Mouse (Mus musculus): ENCODE measurements around the gene Trmt1.
"Not testable (repeated sequence)": the region's sequence is repeated elsewhere in the genome, so short reads cannot be mapped to it uniquely, and the experiment has no call there.

The Trmt1 gene

DNA sequence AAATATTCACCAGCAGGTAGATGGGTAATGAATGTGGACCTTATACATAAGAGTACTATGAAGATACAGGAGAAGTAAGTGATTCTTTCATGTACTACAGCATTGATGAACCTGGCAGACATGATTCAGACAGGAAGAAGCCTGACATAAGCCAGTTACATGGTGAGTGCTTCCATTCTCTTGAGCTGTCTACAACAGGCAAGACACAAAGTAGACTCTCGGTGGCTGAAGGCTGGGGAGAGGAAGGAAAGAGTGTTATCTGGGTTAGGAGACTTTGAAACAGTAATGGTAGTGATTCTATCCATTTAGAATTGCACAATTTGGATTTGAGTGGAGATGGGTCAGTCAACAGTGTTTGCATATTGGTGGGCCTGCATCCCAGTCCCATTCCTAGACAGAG is 27.2 kb upstream of the Trmt1 start:
- CTCF ChIA-PET: interaction anchor here (0.7 kb wide), 2 partner anchors 17 to 670 kb away, joined by 7 to 10 read pairs; no protein-coding TSS in a partner anchor

DNA sequence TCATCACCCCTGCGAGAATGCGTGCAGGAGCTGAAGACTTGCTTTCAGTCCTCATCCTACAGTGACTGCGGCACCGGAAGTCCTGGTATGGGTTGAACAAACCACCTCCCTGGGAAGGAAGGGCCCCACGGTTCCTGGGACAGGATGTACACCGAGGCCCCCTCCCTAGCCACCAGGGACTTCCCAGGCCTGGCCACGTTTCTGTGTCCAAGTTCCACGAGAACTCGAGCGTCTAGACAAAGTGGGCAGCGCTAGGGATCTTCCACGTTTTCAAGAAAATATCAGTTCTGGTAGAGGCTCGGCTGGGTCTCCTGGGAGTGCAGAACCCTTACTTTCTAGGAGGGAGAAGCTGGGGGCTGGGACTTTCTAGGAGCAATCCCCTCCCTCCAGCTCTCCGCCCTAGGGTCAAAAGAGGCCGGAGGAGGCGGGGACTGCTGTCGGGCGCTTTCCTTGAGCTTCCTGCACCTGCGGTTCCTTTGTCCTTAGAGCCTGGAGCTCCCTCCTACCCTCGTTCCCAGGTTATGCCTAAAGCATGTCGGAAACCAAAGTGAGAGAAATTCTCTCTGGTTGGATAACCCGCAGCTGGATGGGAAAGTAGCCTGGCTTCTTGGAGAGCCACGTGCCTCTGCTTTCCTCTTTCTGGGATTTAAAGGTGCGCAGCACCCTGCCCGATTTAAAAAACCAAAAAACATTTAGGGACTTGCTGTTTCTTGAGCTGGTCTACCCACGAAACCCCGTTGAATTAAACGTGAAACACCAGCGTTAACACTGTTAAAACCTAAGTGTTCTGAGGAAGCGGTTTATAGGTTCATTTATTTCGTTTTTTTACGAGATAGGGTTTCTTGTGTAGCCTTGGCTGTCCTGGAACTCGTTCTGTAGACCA is 25.9 kb upstream of the Trmt1 start:
- CTCF ChIA-PET: interaction anchor here (0.8 to 1.4 kb wide), 3 partner anchors 18 to 1040 kb away, joined by 3 to 4 read pairs (median 4); partner anchors contain the start of gene Neto2

DNA sequence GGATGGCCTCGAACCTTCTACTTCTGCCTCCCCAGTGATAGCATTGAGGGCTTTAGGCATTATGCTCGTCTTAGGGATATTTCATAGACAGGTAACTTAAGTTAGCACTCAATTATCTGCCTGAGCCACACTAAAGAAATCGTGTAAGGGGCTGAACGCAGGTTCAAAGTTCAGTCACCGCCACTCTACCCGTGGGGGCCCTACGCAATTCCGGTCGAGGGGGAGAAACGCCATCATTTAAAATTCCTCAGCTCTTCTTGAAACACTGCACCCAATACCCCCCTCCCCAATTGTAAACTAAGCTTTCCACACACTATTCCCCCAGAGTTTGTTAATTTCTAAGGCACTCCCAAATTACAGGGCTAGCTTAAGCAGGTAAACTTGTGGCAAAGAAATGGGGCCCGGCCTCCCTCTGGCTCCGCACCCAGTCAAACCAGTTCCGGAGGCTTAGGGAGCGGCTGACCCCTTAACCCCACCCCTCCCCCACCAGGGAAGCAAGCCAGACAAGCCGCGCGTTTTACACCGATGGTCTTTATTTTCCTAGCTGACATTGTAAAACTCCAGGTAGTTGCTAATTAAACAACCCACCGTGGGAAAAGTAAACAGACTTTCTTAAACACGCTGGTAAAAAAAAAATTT is 25.2 kb upstream of the Trmt1 start:
- CTCF ChIA-PET: interaction anchor here (0.7 to 1.4 kb wide), 4 partner anchors 18 to 154 kb away, joined by 3 to 4 read pairs (median 3); no protein-coding TSS in a partner anchor

DNA sequence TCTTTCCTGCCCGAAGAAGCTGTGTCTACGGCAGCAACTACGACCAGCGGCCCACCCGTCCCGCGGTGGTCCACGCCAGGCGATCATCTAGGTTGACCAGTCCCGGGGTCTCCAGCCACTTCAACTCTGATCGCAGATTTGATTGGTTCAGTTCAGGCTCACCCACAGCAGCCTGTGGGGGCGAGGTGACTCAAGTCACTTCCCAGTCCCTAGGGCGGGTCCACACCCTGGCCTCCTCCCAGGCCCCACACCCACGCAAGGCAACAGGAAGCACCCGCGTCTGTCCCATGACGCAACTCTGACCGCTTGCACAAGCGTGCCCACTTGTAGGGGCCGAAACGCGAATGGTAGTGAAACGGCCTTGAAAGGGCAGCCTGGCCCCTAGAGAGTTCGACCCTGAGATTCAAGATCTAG is 24.6 kb upstream of the Trmt1 start:
- CTCF ChIA-PET: interaction anchor here (0.7 to 1.0 kb wide), 2 partner anchors 18 to 65 kb away, joined by 3 read pairs; no protein-coding TSS in a partner anchor

DNA sequence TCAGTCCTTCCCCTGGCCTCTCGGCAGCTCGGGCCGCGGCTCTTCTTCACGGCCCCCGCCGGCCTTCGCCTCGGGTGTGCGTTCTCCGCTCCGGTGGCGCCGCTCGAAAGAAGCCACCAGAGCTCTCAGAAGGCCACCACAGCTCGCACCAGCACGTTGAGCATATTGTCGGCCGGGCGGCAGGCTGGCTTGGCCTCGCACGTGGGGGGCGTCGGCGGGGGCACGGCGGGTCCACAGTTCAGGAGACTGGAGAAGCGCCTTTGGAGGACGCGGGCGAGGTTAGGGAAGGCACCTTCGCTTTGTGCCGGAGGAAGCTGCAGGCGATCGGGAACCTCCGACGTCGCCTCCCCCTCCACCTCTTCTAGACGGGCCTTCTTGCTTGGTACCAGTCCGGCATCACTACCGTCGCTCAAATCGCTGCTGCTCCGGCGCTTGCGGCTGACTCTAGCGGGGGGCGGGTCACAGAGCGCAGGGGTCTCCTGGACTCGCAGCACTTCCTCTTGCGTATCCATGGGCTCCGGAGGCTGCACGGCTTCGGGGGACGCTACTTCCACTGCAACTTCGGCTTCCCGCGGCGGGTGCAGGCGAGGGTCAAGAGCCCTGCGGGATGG is 24.0 kb upstream of the Trmt1 start:
- CTCF ChIA-PET: no interaction called here

DNA sequence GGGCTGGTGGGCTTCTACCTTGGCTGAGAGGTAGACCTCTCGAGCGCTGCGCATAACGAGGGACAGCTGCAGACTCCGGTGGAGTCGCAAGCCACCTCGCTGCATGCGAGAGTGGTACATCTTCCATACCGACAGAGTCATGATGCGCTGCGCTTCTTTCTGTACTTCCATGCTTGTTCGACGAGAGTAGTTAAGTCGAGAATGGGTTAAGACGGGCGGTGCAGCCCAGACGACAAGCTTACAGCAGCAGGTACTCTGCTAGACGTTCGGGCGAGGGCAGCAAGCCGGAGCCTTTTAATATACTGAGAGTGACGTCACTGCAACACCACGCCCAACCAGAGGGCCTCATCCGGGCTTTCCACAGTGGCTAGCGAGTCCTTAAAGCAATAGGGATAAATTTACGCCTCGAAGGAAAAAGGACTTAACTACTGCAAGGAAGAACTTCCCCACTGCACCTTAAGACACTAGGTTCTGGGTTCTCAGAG is 23.5 kb upstream of the Trmt1 start, which contains the start of gene Ier2:
Gene Ier2 (minus strand): TSS at position 272 of the 485 bp plus-strand sequence.
- CTCF ChIA-PET: no interaction called here

DNA sequence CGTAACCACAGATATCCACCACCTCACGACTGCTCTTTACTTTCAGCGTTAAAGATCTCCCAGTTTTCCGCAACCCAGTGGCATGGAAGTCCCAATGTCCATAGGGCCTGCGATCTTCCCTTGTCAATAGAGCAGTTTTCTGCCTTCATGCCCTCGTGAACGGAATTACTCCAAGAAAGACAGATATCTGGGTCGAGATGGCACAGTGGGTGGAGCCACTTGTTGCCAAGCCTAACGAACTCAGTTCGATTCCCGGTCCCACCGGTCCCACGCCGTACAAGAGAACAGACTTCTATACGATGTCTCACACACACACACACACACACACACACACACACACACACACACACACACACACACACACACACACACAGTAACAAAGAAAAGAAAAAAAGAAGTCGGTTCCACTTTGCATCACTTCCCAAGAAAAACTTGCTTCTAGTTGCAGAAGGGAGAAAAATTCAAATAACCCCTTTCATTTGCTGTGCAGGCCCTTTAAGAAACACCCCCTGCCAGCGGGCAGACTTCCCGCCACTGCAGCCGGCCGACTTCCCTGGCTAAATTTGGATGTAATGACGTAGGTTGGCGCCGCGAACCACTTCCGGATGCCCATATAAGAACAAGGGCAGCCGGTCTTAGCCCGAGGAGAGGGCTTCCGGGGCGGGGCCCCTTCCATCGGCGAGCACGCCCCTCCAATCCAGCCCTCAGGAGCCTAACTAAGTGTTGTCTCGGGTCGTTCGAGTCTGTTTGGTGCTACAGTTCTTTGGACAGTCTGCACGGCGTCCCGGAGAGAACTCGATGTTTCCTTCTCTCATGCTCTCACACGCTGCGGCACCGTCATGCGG is 22.4 kb upstream of the Trmt1 start:
- CTCF ChIA-PET: no interaction called here

DNA sequence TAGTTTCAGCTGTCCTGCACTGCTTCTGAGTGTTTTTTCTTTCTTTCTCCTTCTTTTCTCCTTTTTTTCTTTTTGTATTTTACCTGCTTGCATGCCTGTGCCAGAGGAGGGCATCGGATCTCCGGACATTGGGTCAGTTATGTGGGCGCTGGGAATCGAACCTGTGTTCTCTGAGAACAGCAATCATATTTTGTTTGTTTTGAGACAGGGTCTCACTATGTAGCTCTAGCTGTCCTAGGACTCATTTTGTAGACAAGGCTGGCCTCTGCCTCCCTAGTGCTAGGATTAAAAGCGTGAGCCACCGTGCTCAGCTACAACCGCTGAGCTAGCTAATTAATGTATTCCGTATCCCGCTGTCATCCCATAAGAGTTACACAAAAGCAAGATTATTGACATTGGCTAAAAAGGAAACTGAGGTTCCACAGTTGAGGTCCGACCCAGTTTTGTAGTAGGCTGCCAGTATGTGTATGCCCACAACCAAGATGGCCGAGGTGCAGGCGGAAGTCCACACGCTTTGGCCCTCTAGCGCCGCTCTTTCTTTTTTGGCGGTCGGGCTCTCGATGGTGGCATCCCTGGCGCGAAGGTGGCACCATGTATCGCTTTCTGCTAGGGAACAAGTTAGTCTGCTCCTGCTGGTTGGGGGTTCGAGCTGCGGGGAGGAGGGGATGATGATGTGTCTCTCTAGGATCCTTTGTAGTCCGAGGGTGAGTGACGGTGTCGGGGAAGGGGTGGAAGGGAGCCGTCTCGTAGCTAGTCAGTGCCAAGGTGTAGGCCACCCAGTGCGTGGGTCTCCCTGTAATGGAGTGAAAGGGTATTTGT is 21.3 kb upstream of the Trmt1 start:
- CTCF ChIA-PET: interaction anchor here (0.6 kb wide), 2 partner anchors 42 to 458 kb away, joined by 3 to 4 read pairs; no protein-coding TSS in a partner anchor

DNA sequence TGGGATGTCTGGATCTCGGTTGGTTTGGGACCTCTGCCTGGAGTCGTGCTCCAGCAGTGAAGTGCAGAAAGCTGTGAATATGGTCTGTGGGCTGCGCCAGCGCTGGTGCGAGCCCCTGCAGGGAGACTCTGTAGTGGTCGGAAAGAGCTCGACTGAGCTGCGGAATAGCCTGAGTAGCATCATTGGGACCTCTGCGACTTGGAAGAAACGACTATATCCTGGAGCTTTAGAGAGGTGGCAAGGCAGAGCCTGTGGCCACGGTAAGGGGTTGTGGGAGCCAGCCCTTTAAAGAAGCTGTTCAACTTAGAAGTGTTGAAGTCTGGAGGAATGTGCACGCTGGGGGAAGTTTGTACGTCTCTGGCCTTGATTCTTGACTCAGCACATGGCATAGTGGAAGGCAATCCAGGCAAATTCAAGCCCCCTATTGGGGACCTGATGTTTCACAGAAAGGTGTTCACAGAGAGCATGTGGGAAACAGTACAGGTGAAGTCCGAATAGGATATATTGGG is 20.7 kb upstream of the Trmt1 start:
- CTCF ChIA-PET: interaction anchor here (0.6 kb wide), 1 partner anchor 41 kb away, joined by 3 read pairs; no protein-coding TSS in a partner anchor

DNA sequence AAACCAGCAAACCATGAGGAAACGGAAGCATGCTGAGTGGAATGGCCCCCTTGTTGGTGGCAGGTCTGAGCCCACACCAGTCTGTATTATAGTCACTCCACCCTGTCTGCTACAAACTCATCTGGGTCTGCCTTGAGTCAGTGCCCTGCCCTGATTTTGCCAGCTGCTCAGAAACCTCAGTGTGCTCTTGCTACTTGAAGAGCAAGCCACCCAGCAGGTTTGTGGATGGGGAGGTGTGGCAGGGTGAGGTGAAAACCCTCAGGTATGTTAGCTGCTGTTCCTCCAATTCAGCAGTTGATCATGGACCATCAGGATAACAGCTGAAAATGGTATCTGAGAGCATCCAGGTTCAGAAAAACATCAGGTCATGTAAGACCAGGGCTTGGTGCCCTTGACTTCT is 18.0 kb upstream of the Trmt1 start:
- CTCF ChIA-PET: no interaction called here

DNA sequence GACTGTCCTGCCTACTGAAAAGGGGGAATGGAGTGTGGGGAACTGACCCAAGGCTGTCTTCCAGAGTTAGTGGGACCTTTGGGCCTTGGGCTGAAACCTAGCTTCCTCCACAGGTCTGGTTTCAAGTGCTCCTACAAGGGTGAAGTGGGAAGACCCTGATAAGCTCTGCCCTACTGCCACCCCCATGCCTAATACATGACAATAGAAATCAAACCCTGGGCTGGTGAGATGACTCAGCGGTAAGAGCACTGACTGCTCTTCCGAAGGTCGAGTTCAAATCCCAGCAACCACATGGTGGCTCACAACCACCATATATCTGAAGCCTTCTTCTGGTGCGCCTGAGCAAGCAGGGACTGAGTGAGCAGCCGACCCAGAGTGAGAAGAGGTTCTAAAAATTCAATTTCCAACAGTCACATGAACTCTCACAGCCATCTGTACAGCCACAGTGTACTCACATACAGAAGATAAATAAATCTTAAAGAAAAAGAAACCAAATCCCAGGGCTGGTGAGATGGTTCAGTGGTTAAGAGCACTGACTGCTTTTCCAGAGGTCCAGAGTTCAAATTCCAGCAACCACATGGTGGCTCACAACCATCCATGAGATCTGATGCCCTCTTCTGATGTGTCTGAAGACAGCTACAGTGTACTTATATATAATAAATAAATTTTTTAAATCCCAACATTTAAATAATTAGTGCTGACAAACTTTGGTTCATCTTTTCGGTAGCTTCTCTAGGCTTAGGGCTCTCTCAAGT is 17.2 kb upstream of the Trmt1 start:
- CTCF ChIA-PET: no interaction called here

DNA sequence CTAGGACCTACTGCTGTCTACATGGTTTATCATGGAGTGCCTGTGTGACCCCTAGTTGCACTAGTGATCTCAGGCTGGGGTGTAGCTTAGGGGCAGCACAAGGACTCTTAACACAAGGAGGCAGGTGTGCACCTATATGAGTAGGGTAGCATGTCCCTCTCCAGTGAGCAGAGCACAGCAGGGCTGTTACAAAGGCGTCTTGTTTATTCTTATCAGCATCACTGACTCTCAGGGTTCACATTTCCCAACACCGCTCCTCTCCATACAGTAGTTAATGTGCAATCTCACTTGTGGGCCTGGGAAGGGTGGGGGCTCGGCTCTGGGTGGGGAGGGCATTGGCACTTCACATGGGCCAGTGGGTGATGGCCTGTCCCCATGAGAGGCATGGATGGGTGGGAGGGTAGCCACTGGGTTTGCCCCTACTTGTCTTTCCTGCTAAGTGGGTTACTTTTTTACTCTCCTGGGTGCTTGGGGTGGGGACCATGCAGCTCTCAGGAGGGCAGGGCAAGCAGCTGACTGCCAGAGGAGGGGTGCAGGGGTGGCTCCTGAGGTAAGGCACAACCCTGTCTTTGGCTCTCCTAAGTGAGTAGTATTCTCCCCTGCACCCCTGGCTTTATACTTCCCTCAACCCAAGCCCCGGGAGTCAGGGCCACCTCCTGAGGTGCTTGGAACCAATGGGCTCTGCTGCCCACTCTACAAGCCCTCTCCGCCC is 15.7 kb upstream of the Trmt1 start:
- CTCF ChIA-PET: not testable (repeated sequence)

DNA sequence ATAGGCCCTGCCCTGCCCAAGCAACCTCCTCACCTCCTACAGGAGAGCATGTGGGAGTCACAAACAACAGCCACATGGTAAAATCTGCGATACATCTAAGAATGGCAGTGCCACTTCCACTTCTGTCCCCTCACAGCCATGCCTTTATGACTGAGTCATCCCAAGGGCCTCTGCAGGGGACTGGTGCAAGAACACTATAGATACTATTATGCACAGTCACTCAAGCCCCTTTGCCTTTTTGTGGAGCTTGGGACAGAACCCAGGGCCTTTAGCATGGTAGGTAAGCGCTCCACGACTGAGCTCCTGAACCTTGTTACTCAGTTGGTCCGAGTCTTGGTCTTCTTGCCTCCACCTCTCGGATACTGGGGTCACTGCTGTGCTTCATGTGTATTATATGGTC is 8.8 kb upstream of the Trmt1 start:
- CTCF ChIA-PET: no interaction called here

DNA sequence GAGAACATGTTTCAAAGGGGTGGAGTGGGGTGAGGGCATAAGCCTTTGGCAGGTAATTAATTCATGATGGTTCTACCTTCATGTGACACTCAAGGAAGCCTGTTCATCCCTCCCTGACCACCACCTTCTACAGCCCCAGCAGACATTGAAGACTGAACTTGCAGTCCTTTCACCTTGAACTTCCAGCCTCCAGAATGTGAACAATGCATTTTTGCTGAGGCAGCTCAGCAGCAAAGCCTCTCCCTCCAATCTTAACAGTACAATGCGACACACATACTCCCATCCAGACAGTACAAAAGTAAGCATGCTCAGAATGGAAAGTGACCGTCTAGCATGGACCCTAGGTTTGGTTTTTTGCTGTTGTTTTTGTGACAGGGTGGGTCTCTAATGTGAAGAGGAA is 4.6 kb upstream of the Trmt1 start:
- CTCF ChIA-PET: interaction anchor here (0.6 kb wide), 2 partner anchors 56 to 166 kb away, joined by 3 read pairs; no protein-coding TSS in a partner anchor

DNA sequence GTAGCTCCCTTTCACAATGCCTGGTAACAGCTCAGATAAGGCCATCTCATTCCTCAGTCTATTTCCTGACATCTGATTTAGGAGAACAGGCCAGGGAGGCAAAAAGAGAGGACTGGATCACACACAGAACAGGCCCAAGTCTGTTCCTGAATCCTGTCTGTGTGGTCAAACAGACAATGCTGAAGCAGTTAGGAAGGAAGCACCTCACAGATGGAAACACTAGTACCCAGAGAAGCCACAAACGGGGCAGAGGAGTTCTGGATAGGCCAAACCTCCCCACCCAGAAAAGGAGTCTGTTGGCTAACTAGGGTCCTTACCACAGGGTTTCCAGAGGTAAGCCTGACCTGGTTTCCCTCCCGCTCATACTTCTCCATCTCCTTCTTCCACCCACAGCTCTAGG is 3.9 kb upstream of the Trmt1 start:
- CTCF ChIA-PET: interaction anchor here (0.6 kb wide), 1 partner anchor 165 kb away, joined by 3 read pairs; no protein-coding TSS in a partner anchor

DNA sequence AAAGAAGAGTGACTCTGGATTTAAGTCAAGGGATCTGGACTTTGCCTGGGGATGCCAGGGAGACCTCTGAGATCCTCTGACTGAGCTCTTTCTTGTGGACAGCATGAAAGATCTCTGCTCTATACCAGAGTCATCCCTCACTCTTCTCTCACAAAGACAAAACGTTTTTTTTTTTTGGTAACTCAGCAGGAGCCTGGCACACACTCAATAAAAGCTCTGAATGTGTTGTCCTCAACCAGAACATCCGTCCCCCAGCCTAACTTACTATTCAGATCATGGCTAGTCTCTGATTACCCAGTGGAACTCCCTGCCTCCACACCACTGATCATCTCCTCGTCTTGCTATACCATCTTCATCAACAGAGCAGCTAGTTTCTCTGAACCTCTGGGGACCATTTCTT is 1.6 kb upstream of the Trmt1 start:
- CTCF ChIA-PET: no interaction called here

DNA sequence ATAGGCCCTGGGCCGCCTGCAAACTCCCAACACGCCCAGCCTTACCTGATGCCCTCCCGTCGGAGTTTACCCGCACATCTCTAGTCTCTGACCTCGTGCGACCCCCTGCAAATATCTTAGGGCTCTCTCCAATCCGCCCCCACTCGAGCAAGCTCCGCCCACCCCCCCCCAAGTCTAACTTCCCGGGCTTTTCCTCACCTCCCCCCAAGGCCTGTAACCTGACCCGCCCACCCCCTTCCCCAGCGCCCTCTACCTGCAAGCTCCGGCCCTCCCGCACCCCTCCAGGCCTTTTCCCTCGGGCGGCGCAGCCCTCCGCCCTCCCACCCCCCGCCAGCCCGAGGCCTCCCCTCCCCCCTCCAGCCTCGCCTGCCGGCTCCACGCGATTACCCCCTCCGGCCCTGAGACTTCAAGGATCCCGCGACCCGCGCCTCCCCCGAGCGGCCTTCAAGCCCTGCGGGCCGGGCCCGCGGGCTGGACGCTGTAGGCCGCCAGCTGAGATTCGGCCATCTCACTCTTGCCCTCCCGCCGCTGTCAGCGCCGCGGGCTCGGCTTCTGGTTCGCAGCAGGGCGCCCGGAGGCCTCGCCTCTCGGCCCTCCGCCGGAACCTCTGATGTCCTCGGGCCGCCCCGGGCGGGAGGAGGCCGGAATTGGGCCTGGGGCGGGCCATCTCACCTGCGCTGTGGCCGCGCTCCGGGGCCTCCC is 1.0 kb downstream of the Trmt1 start:
- CTCF ChIA-PET: interaction anchor here (0.6 to 0.7 kb wide), 3 partner anchors 20 to 507 kb away, joined by 3 to 5 read pairs (median 3); no protein-coding TSS in a partner anchor

DNA sequence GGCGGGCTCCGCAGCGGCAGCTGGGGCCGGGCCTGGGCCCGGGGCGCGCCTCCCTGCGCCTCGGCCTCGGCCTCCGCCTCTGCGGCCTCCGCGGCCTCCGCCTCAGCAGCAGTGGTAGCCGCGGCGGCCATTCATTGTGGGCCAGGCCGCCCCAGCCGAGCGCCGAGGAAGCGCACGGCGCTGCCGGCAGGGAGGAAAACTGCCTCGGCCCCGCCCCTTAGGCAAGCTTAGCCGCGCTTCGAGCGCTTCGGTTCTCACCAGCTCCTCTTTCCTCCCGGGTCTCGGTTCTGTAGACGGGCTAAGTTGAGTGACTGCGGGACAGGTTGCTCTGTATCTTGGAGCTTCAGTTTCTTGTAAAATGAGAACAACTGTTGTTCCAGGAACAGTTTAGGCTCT is 1.6 kb downstream of the Trmt1 start, which contains the start of gene Nacc1:
Gene Nacc1 (minus strand): TSS at position 158 of the 396 bp plus-strand sequence.
- CTCF ChIA-PET: interaction anchor here (0.6 kb wide), 1 partner anchor 19 kb away, joined by 3 read pairs; no protein-coding TSS in a partner anchor

Data from spleen, embryonic (tissue).